Mouse (Mus musculus) midbrain, embryonic 14.5 days (tissue): Measurements from ENCODE around the gene Rfx7. TPM values are rescaled to one million over a fixed set of nuclear protein-coding genes. Genes with fewer than 3 reads are reported as not detected.
"Not testable (repeated sequence)": the region's sequence is repeated elsewhere in the genome, so short reads cannot be mapped to it uniquely, and the experiment has no call there.

Experiments
- ATAC-seq: fragments of 200-750 bp; cut with Nextera tagmentation; 2 replicates; pipeline ENCODE4 v1.8.0; 2017; ENCODE audit warnings: moderate number of reproducible peaks, moderate library complexity; ENCODE audit not compliant: low FRiP score, low TSS enrichment
- DNase-seq: peaks from one replicate; pipeline ENCODE4 v3.0.0-alpha.2; 2015
- H3K27ac ChIP-seq: fragments of 300-500 bp; sonication (generic); replicated peaks from 2 replicates; pipeline ENCODE4 v1.5.1; 2014; ENCODE audit warnings: mild to moderate bottlenecking, low read depth, low read length, moderate library complexity
- H3K27me3 ChIP-seq: fragments of 300-500 bp; sonication (generic); 2 replicates; pipeline ENCODE4 v1.6.1; 2014; ENCODE audit warnings: low read length, control low read depth, mixed read lengths; ENCODE audit not compliant: control insufficient read depth, insufficient read depth
- H3K36me3 ChIP-seq: fragments of 300-500 bp; sonication (generic); 2 replicates; pipeline ENCODE4 v1.6.1; 2014; ENCODE audit warnings: low read length, control low read depth; ENCODE audit not compliant: control insufficient read depth, insufficient read depth
- H3K4me1 ChIP-seq: fragments of 300-500 bp; sonication (generic); 2 replicates; pipeline ENCODE4 v1.6.1; 2014; ENCODE audit warnings: mild to moderate bottlenecking, antibody characterized with exemption, low read length, control low read depth; ENCODE audit not compliant: control insufficient read depth, insufficient read depth
- H3K4me2 ChIP-seq: fragments of 300-500 bp; sonication (generic); 2 replicates; pipeline ENCODE4 v1.6.1; 2014; ENCODE audit warnings: mild to moderate bottlenecking, low read length, moderate library complexity
- H3K4me3 ChIP-seq: fragments of 300-500 bp; sonication (generic); replicated peaks from 2 replicates; pipeline ENCODE4 v1.5.1; 2014; ENCODE audit warnings: low read depth, low read length
- H3K9ac ChIP-seq: fragments of 300-500 bp; sonication (generic); replicated peaks from 2 replicates; pipeline ENCODE4 v1.6.1; 2014; ENCODE audit warnings: mild to moderate bottlenecking, low read length, moderate library complexity
- H3K9me3 ChIP-seq: fragments of 300-500 bp; sonication (generic); 2 replicates; pipeline ENCODE4 v1.6.1; 2016; ENCODE audit warnings: low read length, control low read depth, mixed read lengths; ENCODE audit not compliant: control insufficient read depth
- WGBS: fragments of 180-500 bp; shearing (Covaris S2); extraction: QIAGEN DNeasy Blood & Tissue Kit; methylation state at CpG from one replicate; pipeline ENCODE4 v1.1.7; 2014; 5-methylcytosine and 5-hydroxymethylcytosine counted together
- polyA plus RNA-seq: library from polyadenylated mRNA; unstranded; fragments of >200 nt; fragmentation: Nextera tagmentation; extraction: Ambion mirVana; gene quantifications from 2 replicates; pipeline ENCODE4 v1.2.1, GENCODE M21; 2014

Gene Rfx7
- polyA plus RNA-seq, 1 experiment from 2014 or later = 29.3 TPM

GRCm38 (mm10) chr9:72638951-72639842 is 107.2 kb downstream of the Rfx7 start:
- H3K27me3 ChIP-seq = no peaks in the 10 kb centered on the region
- peak overlapping the region; percentile 97 for H3K27ac ChIP-seq
- H3K9me3 ChIP-seq = no peaks in the 10 kb centered on the region
- WGBS = 26% methylated on average over 9 of the region's 9 CpGs
- peak overlapping the region; percentile 28 for H3K4me3 ChIP-seq
- DNase-seq = peak; percentile 85
- H3K36me3 ChIP-seq = no peaks in the 10 kb centered on the region
- peak overlapping the region; percentile 55 for H3K9ac ChIP-seq
- peak overlapping the region; percentile 68 for H3K4me2 ChIP-seq
- peak; percentile 87 for ATAC-seq
- peaks cover 23% of the 10 kb centered on the region for H3K4me1 ChIP-seq

GRCm38 (mm10) chr9:72639843-72640621 is 108.0 kb downstream of the Rfx7 start:
- Histone ChIP-seq H3K4me3 (peak overlapping the region; percentile 28), H3K4me1 (peaks cover 23% of the 10 kb centered on the region), H3K27ac (peak overlapping the region; percentile 97), H3K36me3 (no peaks in the 10 kb centered on the region), H3K9me3 (no peaks in the 10 kb centered on the region), H3K9ac (peak overlapping the region; percentile 55), H3K4me2 (peak overlapping the region; percentile 68), H3K27me3 (no peaks in the 10 kb centered on the region)
- DNase-seq (peak; percentile 92), ATAC-seq (peak; percentile 95)
- WGBS = under 1% methylated on average over 27 of the region's 27 CpGs

GRCm38 (mm10) chr9:72640642-72641041 is 108.6 kb downstream of the Rfx7 start:
- H3K4me1 ChIP-seq = peaks cover 23% of the 10 kb centered on the region
- peak overlapping the region; percentile 68; the same call in 1 of the 2 replicates for H3K4me2 ChIP-seq
- peak overlapping the region; percentile 97 for H3K27ac ChIP-seq
- ATAC-seq (no peak), DNase-seq (peak; percentile 15)
- H3K27me3 ChIP-seq = no peaks in the 10 kb centered on the region
- no peaks in the 10 kb centered on the region for H3K36me3 ChIP-seq
- H3K4me3 ChIP-seq = no peak overlapping the region
- no peaks in the 10 kb centered on the region for H3K9me3 ChIP-seq
- WGBS = 16% methylated on average over 7 of the region's 7 CpGs
- H3K9ac ChIP-seq = peak overlapping the region; percentile 55; the same call in 1 of the 2 replicates

- no peaks in the 10 kb centered on the region for H3K36me3 ChIP-seq
- H3K4me3 ChIP-seq = no peak overlapping the region
- peak overlapping the region; percentile 97 for H3K27ac ChIP-seq
- no peak overlapping the region for H3K4me2 ChIP-seq
- 64% methylated on average over 6 of the region's 6 CpGs for WGBS
- H3K4me1 ChIP-seq = peaks cover 23% of the 10 kb centered on the region
- H3K9me3 ChIP-seq = no peaks in the 10 kb centered on the region
- ATAC-seq (no peak), DNase-seq (no peak)
- peak overlapping the region; percentile 55; the same call in 1 of the 2 replicates for H3K9ac ChIP-seq
- no peaks in the 10 kb centered on the region for H3K27me3 ChIP-seq
Measured at GRCm38 (mm10) chr9:72641093-72641680, 109.1 kb downstream of the Rfx7 start.

GRCm38 (mm10) chr9:72642756-72643447 is 110.9 kb downstream of the Rfx7 start:
- H3K4me3 ChIP-seq, H3K27ac ChIP-seq, H3K36me3 ChIP-seq, H3K27me3 ChIP-seq, H3K9me3 ChIP-seq, ATAC-seq, DNase-seq, H3K4me2 ChIP-seq, H3K9ac ChIP-seq: not testable (repeated sequence)
- WGBS = 96% methylated on average over 4 of the region's 4 CpGs
- H3K4me1 ChIP-seq = peaks cover 23% of the 10 kb centered on the region

GRCm38 (mm10) chr9:72643651-72644417 is 111.8 kb downstream of the Rfx7 start:
- ATAC-seq (no peak), DNase-seq (no peak)
- H3K27ac ChIP-seq = peak overlapping the region; percentile 22; the same call in 1 of the 2 replicates
- H3K4me2 ChIP-seq = no peak overlapping the region
- H3K4me3 ChIP-seq = no peak overlapping the region
- no peak overlapping the region for H3K9ac ChIP-seq
- no peaks in the 10 kb centered on the region for H3K27me3 ChIP-seq
- no peaks in the 10 kb centered on the region for H3K36me3 ChIP-seq
- 89% methylated on average over 6 of the region's 6 CpGs for WGBS
- no peaks in the 10 kb centered on the region for H3K9me3 ChIP-seq
- H3K4me1 ChIP-seq = peaks cover 23% of the 10 kb centered on the region

- H3K9me3 ChIP-seq = no peaks in the 10 kb centered on the region
- WGBS = 34% methylated on average over 6 of the region's 6 CpGs
- ATAC-seq (no peak), DNase-seq (no peak)
- H3K4me1 ChIP-seq = peaks cover 20% of the 10 kb centered on the region
- no peak overlapping the region for H3K4me2 ChIP-seq
- H3K27ac ChIP-seq = peak overlapping the region; percentile 22; the same call in 1 of the 2 replicates
- H3K36me3 ChIP-seq = no peaks in the 10 kb centered on the region
- no peaks in the 10 kb centered on the region for H3K27me3 ChIP-seq
- H3K4me3 ChIP-seq = no peak overlapping the region
- no peak overlapping the region for H3K9ac ChIP-seq
Measured at GRCm38 (mm10) chr9:72644418-72645110, 112.5 kb downstream of the Rfx7 start.
